Mouse (Mus musculus) kidney, adult 8-10 months (tissue): ENCODE data around the gene Gbp9.
"Not testable (repeated sequence)": the region's sequence is repeated elsewhere in the genome, so short reads cannot be mapped to it uniquely, and the experiment has no call there.

Experiments used
- DNase-seq, 2 experiments: peaks; one replicate each; pipeline ENCODE4 v3.0.0; 2022

The Gbp9 gene

GRCm38 (mm10) chr5:105053471-105054169, 85.7 kb downstream of the Gbp9 start:
- DNase-seq = not testable (repeated sequence)

- DNase-seq = peak in 1 of 2 experiments; percentile 58
Observed at GRCm38 (mm10) chr5:105032362-105032761, 107.0 kb downstream of the Gbp9 start.
